Mouse (Mus musculus): Measurements from ENCODE around the gene Pik3c2g.

- TF ChIP-seq POLR2A (IDR thresholded peaks at IDR 0.05; ENCODE audit: control insufficient read depth, extremely low read depth, insufficient read depth, low read length, poor library complexity) (no peak), CTCF (IDR thresholded peaks at IDR 0.05; ENCODE audit: borderline replicate concordance, control insufficient read depth, extremely low read depth, insufficient read depth, low read length, poor library complexity) (no peak)
Measured at GRCm38 (mm10) chr6:139846889-139847544, 260.0 kb downstream of the Pik3c2g start.

Data from thymus, adult 2 months (tissue).